Mouse (Mus musculus) brain, embryonic 18.5 days (tissue): ENCODE results near the gene Oog4.
"Not testable (repeated sequence)": the region's sequence is repeated elsewhere in the genome, so short reads cannot be mapped to it uniquely, and the experiment has no call there.

ENCODE experiments used
- DNase-seq: peaks from one replicate; pipeline ENCODE4 v3.0.0-alpha.2; 2012; ENCODE audit warnings: low read depth, low spot score

Oog4 gene

DNA sequence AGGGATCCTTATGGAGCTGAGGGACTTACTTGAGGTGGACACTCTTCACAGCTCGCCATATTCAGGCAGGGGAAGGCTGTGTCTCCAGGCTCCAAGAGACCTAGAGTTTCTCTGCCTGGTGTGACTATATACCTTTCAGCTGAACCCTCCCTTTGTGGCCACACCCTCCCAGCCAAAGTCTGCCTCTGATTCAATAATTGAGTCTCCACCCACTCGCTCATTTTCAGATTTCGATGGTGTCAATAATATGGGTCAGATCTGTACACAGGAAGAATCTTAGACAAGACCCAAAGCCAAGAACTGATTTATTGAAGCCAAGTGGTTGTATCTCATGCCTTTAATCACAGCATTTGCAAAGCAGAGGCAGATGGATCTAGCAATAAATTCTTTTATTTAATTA, at the start of gene Oog4:
Gene Oog4 (minus strand): TSS at position 101 of the 400 bp plus-strand sequence.
- no peak for DNase-seq

DNA sequence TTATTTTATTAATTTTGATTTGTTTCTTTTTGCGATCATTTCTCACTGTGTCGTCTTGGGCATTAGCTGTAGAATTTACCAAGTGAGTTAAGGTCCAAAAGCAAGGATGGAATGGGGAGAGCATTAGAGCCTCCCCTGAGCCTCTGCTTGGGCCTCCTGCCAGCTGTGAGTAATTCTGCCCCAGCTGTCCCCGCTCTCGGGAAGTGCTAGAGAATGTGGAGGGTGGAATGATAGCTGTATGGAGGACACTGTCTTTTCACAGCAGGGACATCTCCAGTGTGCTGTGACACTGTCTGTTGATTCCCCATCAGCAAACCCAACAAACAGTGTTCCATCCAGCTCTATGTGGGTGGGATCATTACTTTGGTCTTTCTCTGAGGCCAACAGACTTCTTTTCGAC, 23.4 kb downstream of the Oog4 start:
- DNase-seq: not testable (repeated sequence)

DNA sequence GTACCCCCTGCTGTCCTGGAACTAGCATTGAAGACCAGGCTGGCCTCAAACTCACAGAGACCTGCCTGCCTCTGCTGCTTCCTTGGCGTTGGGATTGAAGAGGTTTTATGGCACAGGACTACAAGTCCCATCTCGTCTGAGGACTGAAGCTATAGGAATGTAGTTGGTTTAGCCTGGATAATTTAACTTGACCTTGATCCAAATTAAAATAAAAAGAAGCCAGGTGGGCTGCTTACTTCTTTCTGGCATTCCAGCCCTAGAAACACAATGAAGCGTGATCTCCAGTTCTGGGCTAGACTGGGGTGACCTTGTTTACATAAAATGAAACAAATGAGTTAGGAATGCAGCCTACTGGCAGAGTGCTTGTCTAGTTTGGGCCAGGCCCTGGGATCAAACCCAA, 36.0 kb downstream of the Oog4 start:
- no peak for DNase-seq

DNA sequence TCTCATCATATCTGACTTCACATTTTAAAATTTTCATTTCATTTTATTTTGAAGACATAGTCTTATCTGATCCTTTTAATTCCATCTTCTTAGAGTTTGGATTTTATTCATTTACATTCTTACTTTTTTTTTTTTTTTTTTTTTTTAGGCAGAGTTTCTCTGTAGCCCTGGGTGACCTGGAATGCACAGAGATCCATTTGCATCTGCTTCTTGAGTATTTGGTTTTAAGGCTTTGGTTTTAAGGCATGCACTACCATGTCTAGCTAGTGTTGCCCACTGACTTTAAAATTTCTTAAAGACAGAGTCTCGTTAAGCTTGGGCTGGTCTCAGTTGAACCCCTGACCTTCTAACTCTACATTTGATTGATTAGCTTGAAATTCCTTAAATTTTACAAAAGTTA, 36.5 kb downstream of the Oog4 start:
- no peak for DNase-seq

DNA sequence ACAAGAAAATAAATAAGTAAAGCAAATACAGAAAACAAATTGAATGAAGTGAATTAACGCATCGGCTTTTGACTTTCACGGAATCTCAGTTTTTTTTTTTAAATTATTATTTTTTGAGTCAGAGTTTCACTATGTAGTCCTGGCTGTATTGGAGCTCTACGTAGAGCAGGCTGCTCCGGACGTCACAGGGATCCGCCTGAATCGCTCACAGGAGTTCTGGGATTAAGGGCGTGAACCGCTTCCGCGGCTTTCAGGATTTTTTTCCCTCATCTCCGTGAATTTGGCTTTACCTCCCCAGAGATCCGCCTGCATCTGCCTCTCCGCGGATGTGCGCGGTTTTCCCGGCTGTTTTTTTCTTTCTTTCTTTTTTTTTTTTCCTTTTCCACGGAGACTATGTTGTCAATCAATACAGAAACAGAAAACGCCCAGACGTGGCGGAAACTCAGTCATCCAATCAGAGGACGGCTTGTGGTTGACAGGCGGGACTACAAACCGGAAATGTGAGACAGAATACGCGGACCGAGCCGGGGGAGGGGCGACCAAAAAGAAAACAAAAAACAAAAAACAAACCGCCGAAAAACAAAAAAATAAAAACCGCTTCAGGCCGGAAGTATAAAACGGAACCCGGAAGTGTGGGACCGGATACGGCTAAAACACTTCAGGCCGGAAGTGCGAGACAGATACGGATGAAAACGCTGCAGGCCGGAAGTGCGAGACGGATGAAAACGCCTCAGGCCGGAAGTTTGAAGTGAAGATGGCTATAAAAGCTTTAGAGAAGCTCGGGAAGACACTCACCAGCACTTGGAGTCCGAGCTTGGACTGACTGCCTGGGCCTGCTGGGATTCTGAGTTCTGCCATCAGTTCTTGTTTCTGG, 37.7 kb downstream of the Oog4 start, which contains the start of gene Pramef8:
Gene Pramef8 (plus strand): TSS at position 208 of the 874 bp plus-strand sequence.
- DNase-seq: peak; percentile 92

DNA sequence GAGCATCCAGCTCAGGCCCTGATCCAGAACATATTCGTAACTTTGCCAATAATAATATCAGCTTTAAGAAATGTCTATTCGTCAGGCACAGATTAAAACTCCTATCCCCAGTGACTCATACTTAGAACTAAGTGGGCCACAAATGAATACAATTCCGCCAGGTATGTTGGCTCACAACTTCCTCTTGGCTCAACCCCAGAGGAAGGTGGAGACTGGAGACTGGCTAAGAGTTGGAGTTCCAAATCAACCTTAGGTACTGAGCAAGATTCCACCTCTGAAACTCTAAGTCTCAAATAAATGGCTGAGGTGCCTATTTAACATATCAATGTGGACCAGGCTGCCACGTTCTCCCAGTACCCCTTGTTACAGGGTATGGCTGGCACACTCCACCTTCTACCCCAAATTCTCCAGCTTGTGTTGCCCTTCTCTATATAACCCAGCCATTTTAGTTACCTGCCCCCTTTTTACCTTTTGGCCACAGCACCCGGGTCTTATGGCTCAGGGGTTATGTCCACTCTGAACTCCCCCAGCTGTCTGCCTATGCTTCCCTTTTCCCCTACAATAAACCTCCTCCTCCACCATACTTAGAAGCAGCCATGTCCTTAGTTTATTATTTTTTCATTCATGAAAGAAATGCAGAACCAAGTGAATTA, 38.4 kb downstream of the Oog4 start:
- no peak for DNase-seq

DNA sequence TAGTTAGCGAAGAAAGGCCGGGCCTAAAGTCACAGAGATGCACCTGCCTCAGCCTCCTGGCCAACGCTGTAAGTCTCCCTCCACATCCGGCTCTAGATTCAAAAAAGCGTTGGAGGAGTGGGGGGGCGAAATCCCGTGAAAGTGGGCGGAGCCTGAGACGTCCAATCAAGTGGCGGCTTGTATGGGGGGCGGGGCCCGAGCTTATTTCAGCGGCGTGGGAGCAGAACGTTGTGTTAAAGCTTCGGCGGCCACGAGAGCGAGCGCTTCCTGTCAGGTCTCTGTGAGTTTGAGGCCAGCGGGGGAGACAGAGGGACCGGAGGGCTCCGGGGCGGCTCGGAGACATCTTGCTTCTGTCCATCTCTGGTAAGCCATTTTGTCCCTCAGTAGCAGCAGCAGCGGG, 55.9 kb downstream of the Oog4 start, which contains the start of gene Pramel1:
Gene Pramel1 (plus strand): TSS at position 248 of the 400 bp plus-strand sequence.
- no peak for DNase-seq

DNA sequence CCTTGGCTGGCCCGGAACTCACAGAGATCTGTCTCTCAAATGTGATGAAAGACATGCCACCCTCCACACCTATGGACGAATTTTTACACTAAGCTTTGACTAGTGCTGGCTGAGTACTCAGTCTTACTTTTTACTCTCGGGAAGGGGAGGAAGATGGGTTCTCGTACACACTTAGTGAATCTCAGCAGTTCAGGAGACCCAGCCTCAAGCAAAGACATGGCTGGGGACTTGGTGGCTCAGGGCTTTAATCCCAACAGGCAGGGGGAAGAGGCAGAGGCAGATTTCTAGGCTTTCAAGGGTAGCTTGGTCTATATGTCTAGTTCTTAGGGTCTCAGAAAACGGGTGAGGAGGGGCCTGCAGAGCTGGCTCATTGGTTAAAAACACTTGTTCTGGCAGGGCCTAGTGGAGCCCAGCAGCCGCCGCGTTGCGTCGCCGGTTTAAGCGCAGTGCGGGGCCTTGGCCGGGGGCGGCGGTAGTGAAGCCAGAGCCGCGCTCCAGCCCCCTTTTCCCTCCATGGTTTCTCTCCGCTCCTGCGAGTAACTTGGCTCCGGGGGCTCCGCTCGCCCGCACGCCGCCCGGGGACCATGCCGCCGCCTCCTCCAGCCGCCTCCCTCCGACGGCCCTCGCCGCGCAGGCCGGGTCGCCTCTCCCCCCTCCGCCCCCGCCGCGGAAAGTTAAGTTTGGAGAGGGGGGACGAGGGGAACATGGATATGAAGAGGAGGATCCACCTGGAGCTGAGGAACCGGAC, 61.0 kb downstream of the Oog4 start:
- DNase-seq: no peak
